Mouse (Mus musculus) MEL (cell line): ENCODE data around the gene Hcn3. TPM values are rescaled to one million over a fixed set of nuclear protein-coding genes. Genes with fewer than 3 reads are reported as not detected.

Source experiments
- DNase-seq: peaks from one replicate; pipeline ENCODE4 v3.0.0; 2011; ENCODE audit warnings: low read depth, low spot score
- H3K27ac ChIP-seq: 2 replicates; pipeline ENCODE4 v1.5.1; 2012; ENCODE audit warnings: low read depth, mild to moderate bottlenecking, control low read depth, low read length, moderate library complexity; ENCODE audit not compliant: control insufficient read depth
- H3K27me3 ChIP-seq, 2 experiments: fragments of 150-350 bp in 1 of 2; sonication (generic) in 1 of 2; 2 replicates each; pipeline ENCODE4 v1.6.1; 2012; ENCODE audit warnings: low read length in 2 of 2, mild to moderate bottlenecking in 2 of 2, improper control_type of control experiment in 1 of 2, moderate library complexity in 1 of 2; ENCODE audit not compliant: insufficient read depth in 2 of 2, control insufficient read depth in 1 of 2
- H3K36me3 ChIP-seq, 2 experiments: 2 replicates each; pipeline ENCODE4 v1.6.1; 2012 to 2014; ENCODE audit warnings: low read length in 2 of 2, improper control_type of control experiment in 1 of 2, inconsistent platforms in 1 of 2, mild to moderate bottlenecking in 1 of 2; ENCODE audit not compliant: insufficient read depth in 2 of 2, control insufficient read depth in 1 of 2
- H3K4me1 ChIP-seq, 2 experiments: fragments of 150-350 bp in 1 of 2; sonication (generic) in 1 of 2; 2 replicates each; pipeline ENCODE4 v1.6.1; 2012; ENCODE audit warnings: low read length in 2 of 2, improper control_type of control experiment in 1 of 2, mild to moderate bottlenecking in 1 of 2; ENCODE audit not compliant: insufficient read depth in 2 of 2, control insufficient read depth in 1 of 2
- H3K4me3 ChIP-seq, 2 experiments: fragments of 150-350 bp in 1 of 2; sonication (generic) in 1 of 2; 2 replicates each; pipeline ENCODE4 v1.5.1; 2012; ENCODE audit warnings: low read depth in 2 of 2, low read length in 2 of 2, mild to moderate bottlenecking in 2 of 2, moderate library complexity in 2 of 2, control low read depth in 1 of 2, improper control_type of control experiment in 1 of 2; ENCODE audit not compliant: control insufficient read depth in 1 of 2, insufficient read depth in 1 of 2
- H3K79me2 ChIP-seq: 2 replicates; pipeline ENCODE4 v1.6.1; 2012; ENCODE audit warnings: mild to moderate bottlenecking, low read length, moderate library complexity; ENCODE audit not compliant: control insufficient read depth, poor library complexity, insufficient read depth
- H3K9ac ChIP-seq: 2 replicates; pipeline ENCODE4 v1.6.1; 2012; ENCODE audit warnings: low read depth, mild to moderate bottlenecking, control low read depth, low read length, moderate library complexity; ENCODE audit not compliant: control insufficient read depth, poor library complexity, severe bottlenecking
- H3K9me3 ChIP-seq: fragments of 150-350 bp; sonication (generic); replicated peaks from 2 replicates; pipeline ENCODE4 v1.6.1; 2012; ENCODE audit warnings: mild to moderate bottlenecking, low read length, improper control_type of control experiment, moderate library complexity; ENCODE audit not compliant: insufficient read depth
- BHLHE40 ChIP-seq: IDR thresholded peaks from 2 replicates; pipeline ENCODE4 v1.6.1; 2012; ENCODE audit warnings: low read depth, mild to moderate bottlenecking, inconsistent platforms, low read length, improper control_type of control experiment, borderline replicate concordance
- CHD2 ChIP-seq: IDR thresholded peaks from 2 replicates; pipeline ENCODE4 v1.6.1; 2011; ENCODE audit warnings: low read length, improper control_type of control experiment
- CTCF ChIP-seq, 3 experiments: IDR thresholded peaks in 2 of 3; conservative IDR thresholded peaks in 1 of 3; 2 replicates each; pipeline ENCODE4 v1.5.1; 2011 to 2012; ENCODE audit warnings: low read length in 3 of 3, low read depth in 2 of 3, mild to moderate bottlenecking in 2 of 3, improper control_type of control experiment in 1 of 3, inconsistent platforms in 1 of 3, mixed read lengths in 1 of 3, moderate library complexity in 1 of 3; ENCODE audit not compliant: control insufficient read depth in 1 of 3, insufficient read depth in 1 of 3, poor library complexity in 1 of 3, severe bottlenecking in 1 of 3
- ETS1 ChIP-seq: IDR thresholded peaks from 2 replicates; pipeline ENCODE4 v1.6.1; 2012; ENCODE audit warnings: low read depth, mild to moderate bottlenecking, inconsistent platforms, low read length, improper control_type of control experiment, moderate library complexity
- GATA1 ChIP-seq: IDR thresholded peaks from 2 replicates; pipeline ENCODE4 v1.6.1; 2011; ENCODE audit warnings: low read depth, low read length, improper control_type of control experiment
- HCFC1 ChIP-seq: IDR thresholded peaks from 2 replicates; pipeline ENCODE4 v1.6.1; 2012; ENCODE audit warnings: low read depth, mild to moderate bottlenecking, inconsistent platforms, low read length, improper control_type of control experiment, moderate library complexity
- JUND ChIP-seq: IDR thresholded peaks from 2 replicates; pipeline ENCODE4 v1.6.1; 2011; ENCODE audit warnings: low read depth, mild to moderate bottlenecking, improper control_type of control experiment, low read length
- KAT2A ChIP-seq: conservative IDR thresholded peaks from 2 replicates; pipeline ENCODE4 v1.6.1; 2012; ENCODE audit warnings: low read depth, low read length, improper control_type of control experiment, inconsistent platforms
- MAFK ChIP-seq: IDR thresholded peaks from 2 replicates; pipeline ENCODE4 v1.6.1; 2011; ENCODE audit warnings: low read depth, mild to moderate bottlenecking, low read length, improper control_type of control experiment, borderline replicate concordance
- MAZ ChIP-seq: IDR thresholded peaks from 2 replicates; pipeline ENCODE4 v1.6.1; 2012; ENCODE audit warnings: low read depth, mild to moderate bottlenecking, inconsistent platforms, low read length, improper control_type of control experiment
- MEF2A ChIP-seq: IDR thresholded peaks from 2 replicates; pipeline ENCODE4 v1.6.1; 2014; ENCODE audit warnings: low read depth, mild to moderate bottlenecking, inconsistent platforms, low read length, improper control_type of control experiment; ENCODE audit not compliant: poor library complexity, insufficient replicate concordance, severe bottlenecking; ENCODE audit errors: extremely low read depth
- MXI1 ChIP-seq: IDR thresholded peaks from 2 replicates; pipeline ENCODE4 v1.6.1; 2011; ENCODE audit warnings: mild to moderate bottlenecking, low read depth, low read length, improper control_type of control experiment
- NELFE ChIP-seq: IDR thresholded peaks from 2 replicates; pipeline ENCODE4 v1.6.1; 2011; ENCODE audit warnings: low read depth, low read length, improper control_type of control experiment
- NRF1 ChIP-seq: IDR thresholded peaks from 2 replicates; pipeline ENCODE4 v1.6.1; 2014; ENCODE audit warnings: low read depth, mild to moderate bottlenecking, inconsistent platforms, low read length, improper control_type of control experiment, moderate library complexity; ENCODE audit not compliant: poor library complexity, insufficient read depth, severe bottlenecking
- POLR2A ChIP-seq, 2 experiments: IDR thresholded peaks; 2 replicates each; pipeline ENCODE4 v1.6.1; 2011 to 2012; ENCODE audit warnings: low read length in 2 of 2, mild to moderate bottlenecking in 2 of 2, control low read depth in 1 of 2, improper control_type of control experiment in 1 of 2, low read depth in 1 of 2, moderate library complexity in 1 of 2; ENCODE audit not compliant: control insufficient read depth in 1 of 2, insufficient read depth in 1 of 2, poor library complexity in 1 of 2
- POLR2AphosphoS2 ChIP-seq: IDR thresholded peaks from 2 replicates; pipeline ENCODE4 v1.6.1; 2011; ENCODE audit warnings: low read length, improper control_type of control experiment
- POLR2AphosphoS5 ChIP-seq: IDR thresholded peaks from 2 replicates; pipeline ENCODE4 v1.6.1; 2012; ENCODE audit warnings: low read depth, borderline replicate concordance, mild to moderate bottlenecking, inconsistent platforms, low read length, moderate library complexity, mixed read lengths
- RAD21 ChIP-seq: IDR thresholded peaks from 2 replicates; pipeline ENCODE4 v1.6.1; 2011; ENCODE audit warnings: mild to moderate bottlenecking, low read depth, low read length, improper control_type of control experiment
- RCOR1 ChIP-seq: IDR thresholded peaks from 2 replicates; pipeline ENCODE4 v1.6.1; 2012; ENCODE audit warnings: low read depth, mild to moderate bottlenecking, inconsistent platforms, low read length, improper control_type of control experiment
- TBP ChIP-seq: IDR thresholded peaks from 2 replicates; pipeline ENCODE4 v1.8.0; 2011; ENCODE audit warnings: low read depth, low read length, improper control_type of control experiment
- TCF12 ChIP-seq: IDR thresholded peaks from 2 replicates; pipeline ENCODE4 v1.6.1; 2014; ENCODE audit warnings: low read depth, mild to moderate bottlenecking, inconsistent platforms, low read length, improper control_type of control experiment, moderate library complexity
- UBTF ChIP-seq: IDR thresholded peaks from 2 replicates; pipeline ENCODE4 v1.6.1; 2012; ENCODE audit warnings: low read depth, mild to moderate bottlenecking, inconsistent platforms, low read length, improper control_type of control experiment, moderate library complexity, borderline replicate concordance; ENCODE audit not compliant: insufficient read depth
- USF2 ChIP-seq, 2 experiments: IDR thresholded peaks; 2 replicates each; pipeline ENCODE4 v1.6.1; 2011 to 2012; ENCODE audit warnings: improper control_type of control experiment in 2 of 2, low read length in 2 of 2, borderline replicate concordance in 1 of 2, inconsistent platforms in 1 of 2, low read depth in 1 of 2, mild to moderate bottlenecking in 1 of 2; ENCODE audit not compliant: insufficient read depth in 1 of 2
- ZMIZ1 ChIP-seq: IDR thresholded peaks from 2 replicates; pipeline ENCODE4 v1.6.1; 2012; ENCODE audit warnings: low read depth, mild to moderate bottlenecking, inconsistent platforms, low read length, improper control_type of control experiment, moderate library complexity
- ZNF384 ChIP-seq: IDR thresholded peaks from 2 replicates; pipeline ENCODE4 v1.6.1; 2012; ENCODE audit warnings: low read depth, mild to moderate bottlenecking, inconsistent platforms, low read length, improper control_type of control experiment
- polyA plus RNA-seq, 2 experiments: library from polyadenylated mRNA; stranded (reverse) in 1 of 2; unstranded in 1 of 2; fragments of >175 nt in 1 of 2; fragments of >200 nt in 1 of 2; gene quantifications; 2 replicates each; pipeline versions ENCODE4 v1.2.1 to v1.2.4; 2012; ENCODE audit warnings: low replicate concordance in 2 of 2, low read depth in 1 of 2; ENCODE audit not compliant: insufficient read length in 2 of 2, insufficient read depth in 1 of 2, missing spikeins in 1 of 2
- total RNA-seq: library from RNA; depleted of rRNA; stranded (reverse); fragments of 300-350 nt; gene quantifications from 2 replicates; pipeline ENCODE4 v1.2.3, GENCODE M21; 2012

The Hcn3 gene
- total and polyA plus RNA-seq, 3 experiments = 4.0 to 7.4 TPM; not detected in 1

DNA sequence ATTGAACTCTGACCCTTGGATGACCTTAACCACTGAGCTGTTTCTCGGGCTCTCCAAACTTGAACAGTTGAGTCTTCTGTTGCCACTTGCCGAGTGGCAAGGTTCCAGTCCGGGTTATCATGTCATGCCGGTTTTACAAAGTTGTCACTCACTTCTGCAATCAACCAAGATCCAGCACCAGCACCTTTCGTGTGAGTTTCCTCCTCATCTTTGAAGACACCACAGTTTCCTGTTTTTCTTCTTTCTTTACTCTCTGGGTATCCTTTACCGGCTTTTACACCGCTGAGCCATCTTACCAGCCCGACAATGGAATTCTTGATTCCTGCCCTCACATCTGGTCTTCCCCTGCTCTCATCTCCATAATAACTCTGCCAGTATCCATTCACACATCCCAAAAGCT lies 30.4 kb upstream of the Hcn3 start (continued):
- TF ChIP-seq ZMIZ1 (no peak; the same call in 1 of the 2 replicates), CTCF (IDR thresholded peaks at IDR 0.05 in 2 of 3, conservative IDR thresholded peaks at IDR 0.05 in 1 of 3; ENCODE audit: control insufficient read depth in 1 of 3, insufficient read depth in 1 of 3, low read depth in 2 of 3, low read length in 3 of 3, poor library complexity in 1 of 3, severe bottlenecking in 1 of 3) (no peak), MAFK (peak; percentile 70; the same call in 1 of the 2 replicates)
- TF ChIP-seq, all 39 proteins: peak for 24

DNA sequence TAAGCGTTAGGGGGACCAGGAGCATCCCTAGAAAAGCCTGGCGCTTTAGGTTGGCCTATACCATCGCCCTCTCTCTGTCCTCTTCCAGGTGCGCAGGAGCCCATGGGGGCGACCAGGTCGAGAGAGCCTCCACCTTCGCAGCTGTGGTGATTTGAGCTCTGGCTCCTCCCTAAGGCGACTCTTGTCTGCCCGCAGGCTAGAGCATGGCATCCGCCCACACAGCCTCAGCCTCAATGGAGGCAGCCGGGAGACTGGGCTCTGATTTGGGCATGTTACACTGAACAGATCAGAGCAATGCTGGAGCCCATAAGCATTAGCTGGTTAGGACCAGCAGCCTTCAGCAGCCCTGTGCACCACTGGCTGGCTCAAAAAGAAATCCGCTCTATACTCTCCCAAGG lies 28.5 kb upstream of the Hcn3 start:
- DNase-seq = no peak
- no peaks in the 10 kb centered on the region; the same call in 1 of the 2 replicates for H3K79me2 ChIP-seq

DNA sequence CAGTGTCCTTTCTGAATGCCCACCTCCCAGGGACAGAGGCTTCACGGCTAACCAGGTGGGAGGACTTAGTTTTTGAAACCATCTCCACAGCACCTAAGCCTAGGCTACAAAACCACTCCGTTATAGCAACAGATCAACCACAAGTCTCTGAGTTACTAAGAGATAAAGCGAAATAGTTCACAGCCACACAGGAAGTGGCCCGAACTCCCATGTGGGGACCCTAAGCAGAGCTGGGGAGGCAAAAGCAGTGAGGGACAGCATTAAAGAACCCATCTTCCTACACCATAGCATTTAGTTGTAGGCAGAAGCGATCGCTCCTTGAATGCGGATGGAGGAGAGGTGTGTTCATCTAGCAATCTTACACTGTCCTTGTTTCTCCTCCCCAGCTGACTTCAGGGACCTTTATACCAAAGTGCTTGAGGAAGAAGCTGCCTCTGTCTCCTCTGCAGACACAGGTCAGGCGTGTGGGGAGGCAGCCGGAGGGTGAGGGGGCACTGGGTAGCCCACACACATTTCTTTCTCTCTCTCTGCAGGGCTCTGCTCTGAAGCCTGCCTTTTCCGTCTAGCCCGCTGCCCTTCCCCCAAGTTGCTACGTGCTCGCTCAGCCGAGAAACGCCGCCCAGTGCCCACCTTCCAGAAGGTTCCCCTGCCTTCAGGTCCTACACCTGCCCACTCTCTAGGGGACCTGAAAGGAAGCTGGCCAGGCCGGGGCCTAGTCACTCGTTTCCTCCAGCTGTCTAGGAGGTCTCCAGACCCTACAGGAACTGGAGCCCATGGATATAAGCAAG lies 27.9 kb upstream of the Hcn3 start:
- H3K9me3 ChIP-seq = no peaks in the 10 kb centered on the region
- H3K27ac ChIP-seq = peak overlapping the region; percentile 63
- no peaks in the 10 kb centered on the region for H3K27me3 ChIP-seq
- H3K79me2 ChIP-seq = no peaks in the 10 kb centered on the region; the same call in 1 of the 2 replicates
- H3K4me1 ChIP-seq = peaks cover 39 to 76% of the 10 kb centered on the region in 2 experiments
- peak; percentile 76 for DNase-seq
- no peak overlapping the region for H3K4me3 ChIP-seq
- H3K9ac ChIP-seq = peak overlapping the region; percentile 19
- peaks cover 0 to 59% of the 10 kb centered on the region in 2 experiments; a peak in 2 of 4 replicates for H3K36me3 ChIP-seq
- TF ChIP-seq POLR2AphosphoS2 = no peak
- no peak for TF ChIP-seq ZMIZ1
- TF ChIP-seq UBTF = no peak
- no peak for TF ChIP-seq ZNF384
- no peak for TF ChIP-seq BHLHE40
- no peak for TF ChIP-seq CTCF (IDR thresholded peaks at IDR 0.05 in 2 of 3, conservative IDR thresholded peaks at IDR 0.05 in 1 of 3; ENCODE audit: control insufficient read depth in 1 of 3, insufficient read depth in 1 of 3, low read depth in 2 of 3, low read length in 3 of 3, poor library complexity in 1 of 3, severe bottlenecking in 1 of 3)
- no peak for TF ChIP-seq NRF1
- TF ChIP-seq GATA1 = peak; percentile 68; the same call in 1 of the 2 replicates
- peak; percentile 36; the same call in 1 of the 2 replicates for TF ChIP-seq HCFC1
- no peak for TF ChIP-seq RAD21
- peak; percentile 52; the same call in 1 of the 2 replicates for TF ChIP-seq RCOR1
- no peak for TF ChIP-seq MAFK
- TF ChIP-seq MEF2A = no peak
- TF ChIP-seq MXI1 = peak; percentile 79
- no peak for TF ChIP-seq CHD2
- peak; percentile 53; the same call in 1 of the 2 replicates for TF ChIP-seq TCF12
- TF ChIP-seq POLR2AphosphoS5 = no peak
- 0 out of 2 replicates have a peak, but pooled peaks have one; percentile 40 for TF ChIP-seq TBP
- TF ChIP-seq KAT2A = no peak
- no peak for TF ChIP-seq USF2 (IDR thresholded peaks at IDR 0.05; ENCODE audit: borderline replicate concordance in 1 of 2, insufficient read depth in 1 of 2, low read depth in 1 of 2, low read length in 2 of 2)
- peak; percentile 68 for TF ChIP-seq ETS1
- no peak for TF ChIP-seq MAZ

More for the DNA sequence above, 28.5 kb upstream of the Hcn3 start:
- Histone ChIP-seq H3K27ac (peak overlapping the region; percentile 38; the same call in 1 of the 2 replicates), H3K4me1 (peaks cover 37 to 71% of the 10 kb centered on the region in 2 experiments), H3K27me3 (no peaks in the 10 kb centered on the region), H3K4me3 (no peak overlapping the region), H3K9ac (no peak overlapping the region; the same call in 1 of the 2 replicates), H3K36me3 (peaks cover 0 to 55% of the 10 kb centered on the region in 2 experiments; a peak in 2 of 4 replicates), H3K9me3 (no peaks in the 10 kb centered on the region)
- TF ChIP-seq NELFE (no peak), POLR2AphosphoS2 (no peak), JUND (no peak), POLR2A (IDR thresholded peaks at IDR 0.05; ENCODE audit: control insufficient read depth in 1 of 2, insufficient read depth in 1 of 2, low read depth in 1 of 2, low read length in 2 of 2, poor library complexity in 1 of 2) (no peak), ETS1 (no peak)
